Mouse (Mus musculus) left cerebral cortex, postnatal 10 days (tissue): Measurements from ENCODE around the gene Ankrd2. TPM values are rescaled to one million over a fixed set of nuclear protein-coding genes. Genes with fewer than 3 reads are reported as not detected.

Source experiments
- DNase-seq, 2 experiments: peaks; one replicate each; pipeline ENCODE4 v3.0.0; 2021 to 2022; ENCODE audit warnings: low spot score in 2 of 2, mixed read lengths in 1 of 2; ENCODE audit errors: extremely low spot score in 1 of 2
- intact Hi-C: fragments of 180-260 bp; cut with DNase I; formaldehyde crosslinking; loops from one replicate; pipeline ENCODE4 v1.15.1; 2025
- total RNA-seq, 2 experiments: library from RNA; stranded (reverse); gene quantifications; 2 replicates each; pipeline ENCODE4 v1.2.3; 2021

The Ankrd2 gene
- total RNA-seq, 2 experiments from 2014 or later = 0.32 TPM; not detected in 1

GRCm38 (mm10) chr19:42043988-42044387 is 8.2 kb downstream of the Ankrd2 start:
- intact Hi-C loops = loop anchor here (5.0 kb wide), 1 partner anchor 123 kb away; no protein-coding TSS in a partner anchor
- no peak for DNase-seq

GRCm38 (mm10) chr19:42045269-42046102 is 9.7 kb downstream of the Ankrd2 start, which contains the start of gene Hoga1:
Hoga1 (plus strand) TSS chr19:42045610.
- DNase-seq = peak; percentile 64 to 87
- intact Hi-C loops = no loop called here

DNA sequence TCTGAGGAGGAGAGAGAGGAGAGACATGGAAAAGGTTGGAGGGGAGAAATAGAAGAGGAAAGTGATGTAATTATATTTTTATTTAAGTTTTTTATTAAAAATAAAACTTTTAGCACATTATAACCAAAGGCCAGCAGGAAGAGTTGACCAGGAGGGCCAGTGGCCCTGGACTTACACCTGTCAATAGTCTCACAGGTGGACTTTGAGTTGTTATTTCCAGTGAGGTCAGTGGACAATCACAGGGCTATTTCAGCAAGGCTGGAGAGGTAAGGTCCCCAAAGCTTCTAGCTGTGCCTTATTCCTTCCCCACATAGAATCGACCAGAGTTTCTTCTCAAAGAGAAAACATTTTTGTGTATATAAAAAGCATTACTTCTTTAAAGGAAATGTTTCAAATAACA is 14.5 kb downstream of the Ankrd2 start:
- no peak for DNase-seq
- intact Hi-C loops = no loop called here

- no peak for DNase-seq
- intact Hi-C loops = no loop called here
These were observed 15.6 kb downstream of the Ankrd2 start for GRCm38 (mm10) chr19:42051351-42051750.

- no peak for DNase-seq
- intact Hi-C loops = no loop called here
These were observed 16.1 kb downstream of the Ankrd2 start, which contains the start of gene 4933411K16Rik for GRCm38 (mm10) chr19:42051948-42052347. 4933411K16Rik (plus strand) TSS chr19:42052248.

DNA sequence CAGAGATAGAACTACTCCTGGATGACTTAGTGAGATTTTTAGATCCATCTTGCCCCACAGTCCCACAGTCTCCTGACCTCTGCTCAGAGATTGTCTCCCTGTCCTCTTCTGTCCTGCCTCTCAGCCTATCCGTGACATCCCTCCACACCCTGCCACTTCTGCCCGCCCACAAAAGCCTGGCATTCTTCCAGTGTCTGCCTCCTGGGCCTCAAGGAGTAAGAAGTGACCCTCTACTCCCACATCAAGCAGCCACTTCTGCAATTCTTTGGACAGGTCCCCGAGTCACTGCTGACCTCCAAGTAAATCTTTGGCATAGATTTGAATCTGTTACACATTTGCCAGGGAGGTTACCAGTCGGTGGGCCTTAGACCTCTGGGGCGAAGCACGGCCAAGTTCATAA is 18.5 kb downstream of the Ankrd2 start:
- DNase-seq = no peak
- intact Hi-C loops = no loop called here

- DNase-seq = no peak
- intact Hi-C loops = no loop called here
These were observed 20.1 kb downstream of the Ankrd2 start for GRCm38 (mm10) chr19:42055881-42056280.

GRCm38 (mm10) chr19:42056719-42057409 is 21.1 kb downstream of the Ankrd2 start:
- intact Hi-C loops = no loop called here
- DNase-seq = no peak

DNA sequence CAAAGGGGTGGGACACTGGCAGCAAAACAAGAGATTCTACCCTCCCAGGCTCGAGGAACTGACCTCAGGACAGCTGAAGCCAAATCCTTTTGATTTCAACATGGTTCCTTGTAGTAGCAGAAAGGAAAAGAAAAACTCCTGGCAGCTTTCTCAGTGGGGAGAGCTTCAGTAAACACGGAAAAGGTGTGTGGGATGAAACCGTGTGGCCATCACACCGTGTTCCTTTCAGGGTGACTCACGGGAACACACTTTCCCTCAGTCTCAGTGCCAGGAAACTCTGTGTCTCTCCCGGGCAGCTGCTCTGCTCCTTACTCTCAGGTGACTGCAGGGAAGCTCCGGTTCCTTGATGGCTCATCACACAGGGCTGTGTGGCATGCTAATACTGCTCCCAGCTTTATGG is 22.6 kb downstream of the Ankrd2 start:
- no peak for DNase-seq
- intact Hi-C loops = no loop called here

- no peak for DNase-seq
- intact Hi-C loops = no loop called here
These were observed 25.6 kb downstream of the Ankrd2 start for GRCm38 (mm10) chr19:42061443-42061842.

GRCm38 (mm10) chr19:42068441-42069240 is 32.8 kb downstream of the Ankrd2 start:
- DNase-seq = no peak
- intact Hi-C loops = no loop called here

GRCm38 (mm10) chr19:42069241-42069525 is 33.4 kb downstream of the Ankrd2 start:
- intact Hi-C loops = no loop called here
- DNase-seq = no peak

DNA sequence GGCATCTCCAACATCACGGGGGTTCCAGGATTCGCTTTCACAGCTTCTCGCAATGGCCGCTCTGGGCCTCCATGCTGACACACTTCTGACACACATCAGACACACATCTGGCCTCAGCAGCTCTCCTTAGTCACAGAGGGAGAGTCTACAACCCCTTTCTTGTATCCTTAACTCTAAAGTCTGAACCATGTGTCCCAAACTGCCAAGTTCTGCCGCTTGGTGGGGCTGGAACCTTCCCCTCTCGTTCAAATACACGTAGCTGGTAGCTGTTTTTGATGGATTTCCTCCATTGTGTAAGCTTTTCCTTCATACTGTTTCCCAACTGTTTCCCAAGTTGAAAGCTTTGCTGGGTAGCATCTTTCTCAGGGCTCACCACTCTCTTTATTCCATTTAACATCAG is 35.4 kb downstream of the Ankrd2 start:
- intact Hi-C loops = no loop called here
- DNase-seq = no peak

DNA sequence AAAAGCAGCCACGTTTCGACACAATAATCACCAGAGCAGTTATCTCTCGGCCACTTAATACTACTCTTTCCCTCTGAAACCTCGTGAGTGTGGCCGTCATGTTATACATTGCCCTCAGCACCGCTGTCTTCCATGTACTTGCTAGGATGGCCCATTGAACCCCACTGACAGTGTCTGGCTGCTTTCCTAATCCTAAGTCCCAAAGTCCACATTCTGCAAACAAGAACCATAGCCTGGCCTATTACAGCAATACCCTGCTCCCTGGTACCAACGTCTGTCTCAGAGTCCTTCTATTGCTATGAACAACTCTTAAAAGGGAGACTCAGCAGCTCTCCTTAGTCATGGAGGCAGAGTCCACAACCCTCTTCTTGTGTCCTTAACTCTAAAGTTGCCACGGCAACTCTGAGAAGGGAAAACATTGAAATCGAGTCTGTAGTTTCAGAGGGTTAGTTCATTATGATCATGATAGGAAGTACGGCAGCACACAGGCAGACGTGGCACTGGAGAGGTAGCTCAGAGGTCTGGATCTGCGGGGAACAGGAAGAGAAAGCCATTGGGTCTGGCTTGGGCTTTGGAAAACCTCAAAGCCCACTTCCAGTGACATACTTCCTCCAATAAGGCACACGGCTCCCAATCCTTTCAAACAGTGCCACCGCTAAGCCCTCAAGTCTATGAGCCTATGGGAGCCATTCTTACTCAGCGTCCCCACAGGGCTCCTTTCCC is 36.2 kb downstream of the Ankrd2 start:
- intact Hi-C loops = no loop called here

GRCm38 (mm10) chr19:42072802-42073201 is 37.0 kb downstream of the Ankrd2 start:
- intact Hi-C loops = no loop called here
- DNase-seq = no peak

More for the DNA sequence above, 36.2 kb downstream of the Ankrd2 start:
- no peak for DNase-seq

DNA sequence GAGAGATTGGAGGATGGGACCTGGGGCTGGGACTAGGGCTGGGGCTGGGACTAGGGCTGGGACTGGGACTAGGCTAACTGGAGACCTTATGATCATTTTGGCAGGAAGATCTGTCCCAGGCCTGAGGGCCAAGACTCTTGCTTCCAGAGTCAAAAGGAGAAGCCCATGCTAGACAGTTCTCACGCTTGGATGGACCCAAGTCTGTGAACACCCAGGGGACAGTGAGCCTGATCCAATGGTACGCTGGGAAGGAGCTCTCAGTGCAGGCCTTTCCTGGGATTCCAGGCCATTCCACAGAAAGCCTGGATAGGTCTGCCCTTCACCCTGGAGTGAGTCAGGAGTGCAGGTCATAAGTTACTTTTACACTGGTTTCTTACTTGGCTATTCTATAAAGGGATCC is 39.3 kb downstream of the Ankrd2 start:
- intact Hi-C loops = no loop called here
- no peak for DNase-seq

DNA sequence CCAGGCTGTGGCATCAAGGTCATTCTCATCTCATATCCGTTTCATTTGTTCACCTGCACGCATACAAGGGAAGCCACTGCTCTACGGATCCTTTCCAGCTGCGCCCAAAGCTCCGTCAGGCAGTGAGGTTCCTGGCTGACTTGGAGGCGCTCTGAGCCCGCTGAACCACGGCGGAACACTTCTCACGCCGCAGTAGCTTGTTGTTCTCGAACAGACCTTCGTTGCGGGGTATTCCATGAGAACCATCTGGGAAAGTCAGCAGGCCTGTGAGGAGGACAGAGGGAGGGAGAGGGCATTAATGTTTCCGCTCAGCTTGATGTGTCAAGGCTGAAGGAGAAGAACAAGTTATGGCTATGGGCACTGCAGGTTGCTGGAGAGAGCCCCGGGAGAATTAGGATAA is 40.2 kb downstream of the Ankrd2 start:
- intact Hi-C loops = no loop called here
- DNase-seq = no peak

- intact Hi-C loops = no loop called here
- no peak for DNase-seq
These were observed 42.8 kb downstream of the Ankrd2 start for GRCm38 (mm10) chr19:42078566-42078965.

DNA sequence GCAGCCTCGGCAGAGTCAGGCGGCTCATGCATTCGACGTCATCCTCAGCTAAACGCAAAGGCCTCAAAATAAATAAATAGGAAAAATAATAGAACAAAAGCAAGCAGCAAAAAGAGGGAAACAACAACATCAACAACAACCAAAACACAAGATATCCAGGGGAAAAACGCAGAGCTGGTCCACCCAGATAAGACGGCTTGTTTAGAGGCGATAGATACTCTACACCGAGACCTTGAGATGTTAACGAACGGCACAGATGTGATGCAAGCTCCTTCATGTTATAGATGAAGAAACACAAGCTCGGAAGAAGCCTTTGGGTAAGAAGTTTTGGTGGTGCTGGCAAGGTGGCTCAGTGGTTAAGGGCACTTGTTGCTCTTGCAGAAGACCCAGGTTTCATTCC is 43.2 kb downstream of the Ankrd2 start:
- no peak for DNase-seq
- intact Hi-C loops = no loop called here
